Mouse (Mus musculus) stomach, embryonic 15.5 days (tissue): ENCODE data around the gene Ppip5k1. TPM values are rescaled to one million over a fixed set of nuclear protein-coding genes. Genes with fewer than 3 reads are reported as not detected.

ENCODE experiments used
- ATAC-seq: fragments of 200-750 bp; cut with Nextera tagmentation; 2 replicates; pipeline ENCODE4 v1.8.0; 2017; ENCODE audit warnings: low read depth, moderate number of reproducible peaks, moderate TSS enrichment; ENCODE audit not compliant: insufficient read depth, low FRiP score
- H3K27ac ChIP-seq: fragments of 300-500 bp; sonication (generic); 2 replicates; pipeline ENCODE4 v1.5.1; 2015; ENCODE audit warnings: mild to moderate bottlenecking, inconsistent platforms
- H3K27me3 ChIP-seq: fragments of 300-500 bp; sonication (generic); replicated peaks from 2 replicates; pipeline ENCODE4 v1.6.1; 2015; ENCODE audit warnings: inconsistent platforms
- H3K36me3 ChIP-seq: fragments of 300-500 bp; sonication (generic); 2 replicates; pipeline ENCODE4 v1.6.1; 2015; ENCODE audit warnings: inconsistent platforms
- H3K4me1 ChIP-seq: fragments of 300-500 bp; sonication (generic); 2 replicates; pipeline ENCODE4 v1.6.1; 2015; ENCODE audit warnings: inconsistent platforms
- H3K4me2 ChIP-seq: fragments of 300-500 bp; sonication (generic); 2 replicates; pipeline ENCODE4 v1.6.1; 2015; ENCODE audit warnings: mild to moderate bottlenecking, inconsistent platforms
- H3K4me3 ChIP-seq: fragments of 300-500 bp; sonication (generic); replicated peaks from 2 replicates; pipeline ENCODE4 v1.5.1; 2015; ENCODE audit warnings: inconsistent platforms
- H3K9ac ChIP-seq: fragments of 300-500 bp; sonication (generic); 2 replicates; pipeline ENCODE4 v1.6.1; 2015; ENCODE audit warnings: inconsistent platforms
- H3K9me3 ChIP-seq: fragments of 300-500 bp; sonication (generic); 2 replicates; pipeline ENCODE4 v1.6.1; 2016; ENCODE audit warnings: inconsistent platforms
- WGBS: fragments of 180-500 bp; shearing (Covaris S2); methylation state at CpG from one replicate; pipeline ENCODE4 v1.1.7; 2015; 5-methylcytosine and 5-hydroxymethylcytosine counted together
- polyA plus RNA-seq: library from polyadenylated mRNA; unstranded; fragments of >200 nt; fragmentation: Nextera tagmentation; extraction: Ambion mirVana; gene quantifications from 2 replicates; pipeline ENCODE4 v1.2.1, GENCODE M21; 2015

Gene Ppip5k1
- polyA plus RNA-seq, 1 experiment from 2014 or later = 18.1 TPM

DNA sequence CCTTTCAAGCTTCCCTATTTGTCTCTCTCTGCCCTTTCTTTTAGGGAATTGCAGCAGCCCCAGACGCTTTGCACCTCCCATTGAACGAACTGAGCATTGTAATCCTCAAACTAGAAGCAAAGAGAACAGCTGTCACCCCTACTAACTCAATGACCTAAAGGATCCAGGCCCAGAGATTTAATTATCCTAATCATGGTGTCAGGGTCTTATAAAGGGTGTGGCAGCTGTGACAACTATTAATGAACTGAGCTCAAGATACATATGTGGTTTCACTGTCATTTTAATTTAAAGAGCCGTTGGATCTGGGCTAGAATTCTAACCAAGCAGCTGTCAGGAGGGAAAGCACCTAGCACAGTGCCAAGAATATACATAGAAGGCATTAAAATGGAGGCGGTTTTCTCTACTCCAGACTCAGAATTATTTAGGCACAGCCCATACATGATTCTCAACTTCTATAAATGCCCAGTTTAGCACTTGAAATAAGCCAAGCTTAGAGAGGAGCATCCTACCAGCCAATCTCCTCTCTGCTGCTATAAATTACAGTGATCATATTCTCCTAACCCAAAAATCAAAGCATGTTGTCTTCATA, 83.2 kb downstream of the Ppip5k1 start:
- 0 out of 2 replicates have a peak, but pooled peaks cover 8% of the 10 kb centered on the region for H3K4me1 ChIP-seq
- no peak overlapping the region; the same call in 1 of the 2 replicates for H3K27ac ChIP-seq
- no peak for ATAC-seq
- H3K9ac ChIP-seq = no peak overlapping the region
- H3K36me3 ChIP-seq = peaks cover 8% of the 10 kb centered on the region
- no peaks in the 10 kb centered on the region for H3K27me3 ChIP-seq
- no peaks in the 10 kb centered on the region for H3K9me3 ChIP-seq
- peak overlapping the region; percentile 80 for H3K4me2 ChIP-seq
- peak overlapping the region; percentile 96 for H3K4me3 ChIP-seq
- 16% methylated on average over 4 of the region's 4 CpGs for WGBS

DNA sequence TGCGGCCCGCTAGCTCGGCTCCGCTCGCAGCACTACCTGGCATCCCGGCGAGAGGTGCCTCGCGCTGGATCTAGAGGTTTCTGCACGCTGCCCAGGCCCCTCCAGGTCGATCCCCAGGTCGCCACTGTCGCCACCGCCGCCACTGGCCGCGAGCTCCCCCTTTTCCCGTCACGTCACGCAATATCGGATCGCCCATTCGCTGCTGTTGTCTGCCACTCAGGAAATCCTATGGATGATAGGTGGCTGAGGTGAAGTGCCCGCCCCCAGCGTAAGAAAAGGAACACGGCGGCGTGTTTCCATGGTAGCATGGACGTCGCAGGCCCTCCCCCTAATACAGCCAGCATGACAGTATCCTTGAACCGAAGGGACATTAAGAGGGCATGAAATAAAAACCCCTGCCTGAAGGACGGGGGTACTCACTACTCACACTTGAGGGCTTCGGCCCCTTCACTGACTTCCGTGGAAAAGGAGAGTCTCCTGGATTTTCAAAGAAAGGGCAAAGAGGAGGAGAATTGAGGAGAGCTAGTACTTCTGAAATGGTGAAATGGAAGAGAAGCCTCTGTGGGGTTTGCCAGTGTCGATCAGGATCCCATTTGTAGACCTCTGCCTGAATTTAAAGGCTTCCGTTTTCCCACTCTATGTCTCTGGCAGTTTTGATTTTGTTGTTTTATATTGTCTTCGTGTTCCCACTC, 83.8 kb downstream of the Ppip5k1 start, which contains the start of gene Trp53bp1:
Gene Trp53bp1, minus strand, starts transcription at position 172 of the 692 bp plus-strand sequence.
- 0 out of 2 replicates have a peak, but pooled peaks cover 8% of the 10 kb centered on the region for H3K4me1 ChIP-seq
- peak within 1 kb of the TSS; percentile 60; the same call in 1 of the 2 replicates for H3K9ac ChIP-seq
- H3K27me3 ChIP-seq = no peaks in the 10 kb centered on the region
- H3K36me3 ChIP-seq = peaks cover 8% of the 10 kb centered on the region
- no peaks in the 10 kb centered on the region for H3K9me3 ChIP-seq
- under 1% methylated on average over 37 of the region's 37 CpGs for WGBS
- peak within 1 kb of the TSS; percentile 80 for H3K4me2 ChIP-seq
- ATAC-seq = peak; percentile 99
- H3K27ac ChIP-seq = peak within 1 kb of the TSS; percentile 73
- peak within 1 kb of the TSS; percentile 96 for H3K4me3 ChIP-seq

DNA sequence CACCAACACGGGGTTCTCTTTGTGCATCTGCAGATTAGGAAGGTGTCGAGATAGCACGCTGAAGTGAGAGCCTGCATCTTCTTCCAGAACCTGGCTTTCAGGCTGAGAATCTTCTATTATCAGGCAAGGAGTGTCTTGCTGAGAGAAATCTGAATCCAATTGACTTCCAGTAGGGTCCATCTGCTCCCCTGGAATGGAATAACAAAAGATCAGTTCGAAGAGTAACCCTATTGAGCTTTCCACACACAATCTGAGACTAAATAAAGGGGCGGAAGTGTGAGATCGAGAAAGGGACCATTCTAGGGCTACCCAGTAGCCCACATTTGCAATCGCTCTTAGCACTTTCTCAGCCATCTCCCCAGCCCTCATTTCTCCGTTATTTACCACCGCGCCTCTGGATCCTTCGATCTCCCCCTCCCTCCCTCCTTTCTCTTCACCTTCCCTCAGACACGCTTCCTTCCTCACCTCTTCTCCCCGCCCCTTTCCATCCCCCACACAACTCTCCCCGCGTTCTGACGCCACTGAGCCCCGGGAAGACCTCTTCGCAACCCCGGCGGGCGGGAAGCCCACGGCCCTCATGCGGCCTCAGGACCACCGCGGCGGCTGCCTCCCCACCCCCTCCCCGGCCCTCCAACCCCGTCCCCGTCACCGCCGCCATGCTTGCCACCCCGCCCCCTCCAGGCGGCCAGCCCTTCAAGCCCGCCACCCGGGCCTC, 84.5 kb downstream of the Ppip5k1 start:
- WGBS = 1% methylated on average over 35 of the region's 35 CpGs
- peak overlapping the region; percentile 80 for H3K4me2 ChIP-seq
- peak; percentile 43 for ATAC-seq

DNA sequence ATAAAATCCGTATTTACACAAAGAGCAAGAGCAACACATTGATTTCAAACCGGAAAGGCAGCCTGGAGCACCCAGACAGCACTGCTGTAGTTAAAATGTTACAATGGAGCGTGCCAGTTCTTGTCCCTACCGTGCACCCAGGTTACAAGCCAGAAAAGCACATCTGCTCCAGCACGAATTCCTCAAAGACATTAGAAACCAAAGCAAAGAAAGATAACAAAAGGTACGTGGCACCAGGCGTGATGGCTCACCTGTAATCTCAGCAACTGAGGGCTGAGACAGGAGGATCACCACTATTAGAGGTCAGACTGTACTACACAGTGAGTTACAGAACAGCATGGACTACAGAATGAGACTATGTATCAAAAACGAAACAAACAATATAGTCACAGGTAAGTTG, 86.8 kb downstream of the Ppip5k1 start:
- no peak overlapping the region for H3K4me3 ChIP-seq
- H3K27ac ChIP-seq = no peak overlapping the region
- H3K4me2 ChIP-seq = no peak overlapping the region
- peaks cover 8% of the 10 kb centered on the region for H3K36me3 ChIP-seq
- WGBS = 65% methylated on average over 8 of the region's 8 CpGs
- no peaks in the 10 kb centered on the region for H3K27me3 ChIP-seq
- H3K9ac ChIP-seq = no peak overlapping the region
- H3K9me3 ChIP-seq = no peaks in the 10 kb centered on the region
- no peak for ATAC-seq
- H3K4me1 ChIP-seq = 0 out of 2 replicates have a peak, but pooled peaks cover 8% of the 10 kb centered on the region

More for the DNA sequence above, 84.5 kb downstream of the Ppip5k1 start:
- Histone ChIP-seq H3K27me3 (no peaks in the 10 kb centered on the region), H3K4me1 (0 out of 2 replicates have a peak, but pooled peaks cover 8% of the 10 kb centered on the region), H3K36me3 (peaks cover 8% of the 10 kb centered on the region), H3K9me3 (no peaks in the 10 kb centered on the region), H3K27ac (peak overlapping the region; percentile 73), H3K4me3 (peak overlapping the region; percentile 96), H3K9ac (peak overlapping the region; percentile 60; the same call in 1 of the 2 replicates)

Other genes starting within 250 kb of the Ppip5k1 start
- 0.40 and 0.52 TPM in 2 replicates for gene Tgm7, start 245.6 kb downstream of the Ppip5k1 start, polyA plus RNA-seq
- 19.1 and 19.5 TPM in 2 replicates for gene Adal, start 215.0 kb downstream of the Ppip5k1 start, polyA plus RNA-seq
- 20.1 and 23.1 TPM in 2 replicates for gene Lcmt2, start 214.7 kb downstream of the Ppip5k1 start, polyA plus RNA-seq
- gene Tubgcp4, start 184.7 kb downstream of the Ppip5k1 start, polyA plus RNA-seq = 50.5 and 51.0 TPM in 2 replicates
- gene Zscan29, start 184.3 kb downstream of the Ppip5k1 start, polyA plus RNA-seq = 8.6 and 9.7 TPM in 2 replicates
- gene Trp53bp1, start 84.0 kb downstream of the Ppip5k1 start, polyA plus RNA-seq = 51.9 and 60.6 TPM in 2 replicates
- 4.0 and 5.3 TPM in 2 replicates for gene Map1a, start 65.8 kb downstream of the Ppip5k1 start, polyA plus RNA-seq
- 157 and 165 TPM in 2 replicates for gene Ckmt1, start 2.3 kb upstream of the Ppip5k1 start, polyA plus RNA-seq
- gene Strc, start 31.8 kb upstream of the Ppip5k1 start, polyA plus RNA-seq = not detected in 2 replicates
- gene Pdia3, start 58.4 kb upstream of the Ppip5k1 start, polyA plus RNA-seq = 742 and 872 TPM in 2 replicates
- 1.6 and 2.3 TPM in 2 replicates for gene Catsper2, start 58.4 kb upstream of the Ppip5k1 start, polyA plus RNA-seq
- 10.1 and 10.9 TPM in 2 replicates for gene Ell3, start 88.9 kb upstream of the Ppip5k1 start, polyA plus RNA-seq
- gene Serf2, start 93.8 kb upstream of the Ppip5k1 start, polyA plus RNA-seq = 449 and 538 TPM in 2 replicates
- gene Hypk, start 97.9 kb upstream of the Ppip5k1 start, polyA plus RNA-seq = 96.0 and 102 TPM in 2 replicates
- 0.30 and 0.67 TPM in 2 replicates for gene Serinc4, start 101.4 kb upstream of the Ppip5k1 start, polyA plus RNA-seq
- 45.7 and 47.5 TPM in 2 replicates for gene Mfap1b, start 118.7 kb upstream of the Ppip5k1 start, polyA plus RNA-seq
- gene Mfap1a, start 151.3 kb upstream of the Ppip5k1 start, polyA plus RNA-seq = 23.9 and 24.5 TPM in 2 replicates
- 7.7 and 8.0 TPM in 2 replicates for gene Wdr76, start 151.3 kb upstream of the Ppip5k1 start, polyA plus RNA-seq